Mouse (Mus musculus): ENCODE data around the gene Ly6g6c. TPM values are rescaled to one million over a fixed set of nuclear protein-coding genes. Genes with fewer than 3 reads are reported as not detected.
"Not testable (repeated sequence)": the region's sequence is repeated elsewhere in the genome, so short reads cannot be mapped to it uniquely, and the experiment has no call there.

Ly6g6c gene
- polyA plus RNA-seq, 1 experiment, result not detected

- H3K36me3 ChIP-seq (ENCODE audit: control insufficient read depth), result no peaks in the 10 kb centered on the region; the same call in 1 of the 2 replicates
- peaks cover 2% of the 10 kb centered on the region; the same call in 1 of the 2 replicates for H3K27me3 ChIP-seq (ENCODE audit: control insufficient read depth)
- no peaks in the 10 kb centered on the region for H3K9me3 ChIP-seq (ENCODE audit: control insufficient read depth, low read length)
- TF ChIP-seq TAL1 (IDR thresholded peaks at IDR 0.05; ENCODE audit: low read length), result no peak
- TF ChIP-seq GATA1 (IDR thresholded peaks at IDR 0.05; ENCODE audit: low read length), result no peak
- no peak overlapping the region for H3K4me3 ChIP-seq (replicated peaks)
- peaks cover 56% of the 10 kb centered on the region for H3K4me1 ChIP-seq (ENCODE audit: control insufficient read depth)
These were observed 36.9 kb upstream of the Ly6g6c start for GRCm38 (mm10) chr17:35028315-35028714.

- no peak for TF ChIP-seq GATA1 (IDR thresholded peaks at IDR 0.05; ENCODE audit: low read length)
- TF ChIP-seq TAL1 (IDR thresholded peaks at IDR 0.05; ENCODE audit: low read length), result no peak
- no peaks in the 10 kb centered on the region; the same call in 1 of the 2 replicates for H3K36me3 ChIP-seq (ENCODE audit: control insufficient read depth)
- H3K4me1 ChIP-seq (ENCODE audit: control insufficient read depth), result peaks cover 50% of the 10 kb centered on the region
- no peaks in the 10 kb centered on the region for H3K27me3 ChIP-seq (ENCODE audit: control insufficient read depth)
- no peaks in the 10 kb centered on the region for H3K9me3 ChIP-seq (ENCODE audit: control insufficient read depth, low read length)
- no peak overlapping the region for H3K4me3 ChIP-seq (replicated peaks)
These were observed 35.3 kb upstream of the Ly6g6c start for GRCm38 (mm10) chr17:35029691-35030532.

GRCm38 (mm10) chr17:35031272-35031671 lies 33.9 kb upstream of the Ly6g6c start:
- Histone ChIP-seq H3K36me3 (ENCODE audit: control insufficient read depth) (no peaks in the 10 kb centered on the region; the same call in 1 of the 2 replicates), H3K4me3 (replicated peaks) (no peak overlapping the region), H3K4me1 (ENCODE audit: control insufficient read depth) (peaks cover 45% of the 10 kb centered on the region), H3K27me3 (ENCODE audit: control insufficient read depth) (no peaks in the 10 kb centered on the region), H3K9me3 (ENCODE audit: control insufficient read depth, low read length) (no peaks in the 10 kb centered on the region)
- TF ChIP-seq GATA1 (IDR thresholded peaks at IDR 0.05; ENCODE audit: low read length), result no peak
- TF ChIP-seq TAL1 (IDR thresholded peaks at IDR 0.05; ENCODE audit: low read length), result no peak

- no peaks in the 10 kb centered on the region; the same call in 1 of the 2 replicates for H3K36me3 ChIP-seq (ENCODE audit: control insufficient read depth)
- TF ChIP-seq TAL1 (IDR thresholded peaks at IDR 0.05; ENCODE audit: low read length) (no peak), GATA1 (IDR thresholded peaks at IDR 0.05; ENCODE audit: low read length) (no peak)
- H3K27me3 ChIP-seq (ENCODE audit: control insufficient read depth), result no peaks in the 10 kb centered on the region
- no peak overlapping the region for H3K4me3 ChIP-seq (replicated peaks)
- peaks cover 44% of the 10 kb centered on the region for H3K4me1 ChIP-seq (ENCODE audit: control insufficient read depth)
- H3K9me3 ChIP-seq (ENCODE audit: control insufficient read depth, low read length), result no peaks in the 10 kb centered on the region
These were observed 33.3 kb upstream of the Ly6g6c start for GRCm38 (mm10) chr17:35031880-35032279.

GRCm38 (mm10) chr17:35032323-35032870 lies 32.8 kb upstream of the Ly6g6c start:
- Histone ChIP-seq H3K36me3 (ENCODE audit: control insufficient read depth) (no peaks in the 10 kb centered on the region; the same call in 1 of the 2 replicates), H3K4me1 (ENCODE audit: control insufficient read depth) (peaks cover 41% of the 10 kb centered on the region), H3K27me3 (ENCODE audit: control insufficient read depth) (no peaks in the 10 kb centered on the region), H3K9me3 (ENCODE audit: control insufficient read depth, low read length) (no peaks in the 10 kb centered on the region), H3K4me3 (replicated peaks) (no peak overlapping the region)
- TF ChIP-seq GATA1 (IDR thresholded peaks at IDR 0.05; ENCODE audit: low read length), result no peak
- no peak for TF ChIP-seq TAL1 (IDR thresholded peaks at IDR 0.05; ENCODE audit: low read length)

GRCm38 (mm10) chr17:35033703-35034102 lies 31.5 kb upstream of the Ly6g6c start:
- peaks cover 32% of the 10 kb centered on the region for H3K4me1 ChIP-seq (ENCODE audit: control insufficient read depth)
- not testable (repeated sequence) for H3K27me3 ChIP-seq (ENCODE audit: control insufficient read depth)

GRCm38 (mm10) chr17:35034896-35035295 lies 30.3 kb upstream of the Ly6g6c start:
- H3K4me1 ChIP-seq (ENCODE audit: control insufficient read depth), result peaks cover 27% of the 10 kb centered on the region
- no peak overlapping the region for H3K4me3 ChIP-seq (replicated peaks)
- H3K36me3 ChIP-seq (ENCODE audit: control insufficient read depth), result no peaks in the 10 kb centered on the region; the same call in 1 of the 2 replicates
- no peaks in the 10 kb centered on the region for H3K9me3 ChIP-seq (ENCODE audit: control insufficient read depth, low read length)
- TF ChIP-seq GATA1 (IDR thresholded peaks at IDR 0.05; ENCODE audit: low read length), result no peak
- no peak for TF ChIP-seq TAL1 (IDR thresholded peaks at IDR 0.05; ENCODE audit: low read length)
- no peaks in the 10 kb centered on the region for H3K27me3 ChIP-seq (ENCODE audit: control insufficient read depth)

More at GRCm38 (mm10) chr17:35033703-35034102, 31.5 kb upstream of the Ly6g6c start:
- not testable (repeated sequence) for H3K9me3 ChIP-seq (ENCODE audit: control insufficient read depth, low read length); H3K4me3 ChIP-seq (replicated peaks); H3K36me3 ChIP-seq (ENCODE audit: control insufficient read depth)

GRCm38 (mm10) chr17:35039121-35039873 lies 25.9 kb upstream of the Ly6g6c start:
- Histone ChIP-seq H3K9me3 (ENCODE audit: control insufficient read depth, low read length) (no peaks in the 10 kb centered on the region), H3K4me1 (ENCODE audit: control insufficient read depth) (peaks cover 30% of the 10 kb centered on the region), H3K27me3 (ENCODE audit: control insufficient read depth) (no peaks in the 10 kb centered on the region), H3K36me3 (ENCODE audit: control insufficient read depth) (no peaks in the 10 kb centered on the region; the same call in 1 of the 2 replicates), H3K4me3 (replicated peaks) (no peak overlapping the region)
- TF ChIP-seq GATA1 (IDR thresholded peaks at IDR 0.05; ENCODE audit: low read length), result no peak
- no peak for TF ChIP-seq TAL1 (IDR thresholded peaks at IDR 0.05; ENCODE audit: low read length)

- TF ChIP-seq TAL1 (IDR thresholded peaks at IDR 0.05; ENCODE audit: low read length) (no peak), GATA1 (IDR thresholded peaks at IDR 0.05; ENCODE audit: low read length) (no peak)
These were observed 21.4 kb upstream of the Ly6g6c start for GRCm38 (mm10) chr17:35043794-35044193.

More at GRCm38 (mm10) chr17:35043794-35044193, 21.4 kb upstream of the Ly6g6c start:
- H3K36me3 ChIP-seq (ENCODE audit: control insufficient read depth), result no peaks in the 10 kb centered on the region; the same call in 1 of the 2 replicates
- H3K4me1 ChIP-seq (ENCODE audit: control insufficient read depth), result peaks cover 70% of the 10 kb centered on the region
- no peaks in the 10 kb centered on the region for H3K9me3 ChIP-seq (ENCODE audit: control insufficient read depth, low read length)
- H3K27me3 ChIP-seq (ENCODE audit: control insufficient read depth), result no peaks in the 10 kb centered on the region
- no peak overlapping the region for H3K4me3 ChIP-seq (replicated peaks)

Data from erythroblast, embryonic 14.5 days (primary cell).